Mouse (Mus musculus): Measurements from ENCODE around the gene 1700092M07Rik.

The 1700092M07Rik gene

DNA sequence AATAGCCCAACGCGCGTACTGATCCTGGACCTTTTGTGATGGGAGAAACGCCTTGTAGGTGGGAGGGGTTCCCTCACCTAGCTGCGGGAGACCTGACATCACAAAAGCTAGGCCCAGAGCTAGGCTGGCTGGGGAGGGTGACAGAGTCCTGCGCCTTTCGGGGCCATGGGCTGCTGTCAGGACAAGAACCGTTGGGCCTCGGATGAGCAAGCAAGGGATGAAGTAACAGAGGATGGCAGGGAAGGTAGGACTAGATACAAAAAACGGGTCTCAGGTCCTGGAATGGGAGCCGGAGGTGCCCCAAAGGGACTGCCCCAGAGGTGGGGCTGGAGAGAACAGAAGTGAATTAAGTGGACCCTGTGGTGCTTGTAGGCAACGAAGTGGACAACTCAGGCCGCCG lies at the start of gene 1700092M07Rik:
Gene 1700092M07Rik, plus strand, starts transcription at position 116 of the 400 bp plus-strand sequence.
- DNase-seq (ENCODE audit: low spot score in 2 of 2) = no peak

DNA sequence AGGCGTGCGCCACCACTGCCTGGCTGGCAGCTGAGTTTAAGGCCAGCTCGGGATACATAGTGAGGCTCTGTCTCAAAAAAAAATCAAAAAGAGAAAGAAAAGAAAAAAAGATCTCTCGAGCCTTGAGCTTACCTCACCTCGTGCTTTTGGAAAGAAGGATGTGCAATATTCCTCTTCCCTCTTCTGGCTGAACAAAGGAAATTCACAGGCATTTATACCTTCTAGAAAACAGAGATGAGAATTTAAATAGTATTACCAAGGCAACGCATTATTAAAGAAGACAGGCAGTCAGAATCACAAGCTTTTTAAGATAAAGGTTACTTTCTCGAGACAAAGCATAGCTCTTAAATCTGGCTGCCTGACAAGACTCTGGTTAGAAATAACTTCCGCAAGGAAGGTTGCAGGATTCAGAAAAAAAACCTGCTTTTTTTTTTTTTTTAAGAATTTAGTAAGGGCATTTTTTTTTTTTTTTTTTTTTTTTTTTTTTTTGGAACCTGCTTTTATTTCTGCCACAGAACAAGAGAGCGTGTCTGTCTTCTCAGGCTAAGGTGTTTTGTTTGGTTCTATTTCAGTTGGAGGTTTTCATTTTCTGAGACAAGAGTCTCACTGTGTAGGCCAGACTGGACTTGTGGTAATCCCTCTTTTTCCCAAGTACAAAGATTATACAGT lies 48.5 kb upstream of the 1700092M07Rik start:
- DNase-seq (ENCODE audit: low spot score in 2 of 2) = no peak

GRCm38 (mm10) chr19:8692740-8693139 lies 47.8 kb upstream of the 1700092M07Rik start:
- no peak for DNase-seq (ENCODE audit: low spot score in 2 of 2)

- no peak for DNase-seq (ENCODE audit: low spot score in 2 of 2)
Observed at GRCm38 (mm10) chr19:8695330-8695729, 45.2 kb upstream of the 1700092M07Rik start.

- DNase-seq (ENCODE audit: low spot score in 2 of 2) = no peak
Observed at GRCm38 (mm10) chr19:8699652-8700051, 40.9 kb upstream of the 1700092M07Rik start.

- DNase-seq (ENCODE audit: low spot score in 2 of 2) = no peak
Observed at GRCm38 (mm10) chr19:8702458-8702857, 38.1 kb upstream of the 1700092M07Rik start.

DNA sequence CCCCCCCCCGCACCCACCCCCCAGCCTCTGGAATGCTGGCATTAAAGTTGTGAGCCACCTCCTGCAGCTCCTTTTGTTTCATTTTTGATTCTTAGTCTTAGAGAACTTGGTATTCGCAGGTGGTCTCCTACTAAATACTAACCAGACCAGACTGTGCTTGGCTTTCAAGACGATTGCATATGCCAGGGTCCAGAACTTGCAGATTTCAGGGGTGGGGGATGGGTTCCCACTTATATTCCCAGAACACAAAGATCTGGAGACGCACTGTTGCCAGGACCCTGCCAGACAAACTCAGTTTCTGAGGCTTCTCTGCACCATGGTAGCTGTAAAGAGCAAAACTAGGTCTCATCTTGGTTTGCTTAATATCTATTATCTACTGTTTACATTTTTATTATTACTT lies 36.9 kb upstream of the 1700092M07Rik start:
- DNase-seq (ENCODE audit: low spot score in 2 of 2) = no peak

DNA sequence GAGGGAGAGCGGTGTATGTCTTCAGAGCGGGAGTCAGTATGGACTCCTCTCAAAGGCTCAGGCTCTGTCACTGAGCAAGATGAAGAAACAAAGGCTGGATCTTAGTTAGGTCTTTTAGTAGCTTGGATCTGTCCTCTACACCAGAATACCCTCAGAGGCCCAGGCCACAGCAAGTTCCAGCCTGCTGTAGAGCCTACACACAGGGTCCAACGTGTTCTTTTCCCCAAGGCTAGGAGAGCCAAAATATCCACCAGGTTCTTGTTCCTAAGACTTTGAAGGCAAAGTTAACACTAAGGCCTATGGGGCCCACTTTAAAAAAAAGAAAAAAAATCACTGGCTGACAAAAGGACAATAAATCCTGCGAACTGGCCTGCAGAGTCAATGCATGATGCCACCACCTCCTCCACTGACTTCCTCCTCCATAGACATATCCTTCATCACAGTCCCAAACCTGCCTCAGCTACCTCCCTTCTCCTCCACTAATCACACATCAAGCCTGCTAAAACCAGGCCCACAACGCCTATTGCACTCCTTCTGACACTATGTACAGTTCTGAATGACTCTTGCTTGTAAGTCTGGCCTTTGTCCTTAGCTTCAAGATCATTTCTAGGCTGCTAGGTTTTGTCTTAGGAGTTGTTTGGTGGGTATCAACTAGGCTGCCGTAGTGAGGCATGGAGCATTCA lies 35.4 kb upstream of the 1700092M07Rik start:
- no peak for DNase-seq (ENCODE audit: low spot score in 2 of 2)

- no peak for DNase-seq (ENCODE audit: low spot score in 2 of 2)
Observed at GRCm38 (mm10) chr19:8706132-8706667, 34.3 kb upstream of the 1700092M07Rik start.

GRCm38 (mm10) chr19:8706930-8707329 lies 33.6 kb upstream of the 1700092M07Rik start:
- no peak for DNase-seq (ENCODE audit: low spot score in 2 of 2)

DNA sequence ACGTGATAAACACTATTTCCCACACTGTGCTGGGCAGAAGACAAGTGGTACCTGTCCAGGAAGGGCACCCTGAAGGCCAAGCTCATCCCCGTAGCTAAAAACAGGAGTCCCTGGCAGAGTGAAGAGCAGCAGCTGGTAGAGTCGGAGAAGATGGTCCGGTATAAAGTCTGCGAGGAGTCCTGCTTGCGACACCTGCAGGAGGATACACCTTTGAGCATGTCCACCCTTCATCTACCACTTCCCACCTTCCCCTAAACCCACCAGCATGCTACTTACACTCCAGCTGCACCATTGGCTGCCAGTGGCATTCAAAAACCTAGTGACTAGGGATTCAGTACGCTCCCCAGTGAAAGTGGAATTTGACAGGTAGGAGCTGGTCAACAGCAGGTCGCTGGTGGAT lies 31.6 kb upstream of the 1700092M07Rik start:
- no peak for DNase-seq (ENCODE audit: low spot score in 2 of 2)

- DNase-seq (ENCODE audit: low spot score in 2 of 2) = no peak
Observed at GRCm38 (mm10) chr19:8710057-8710456, 30.5 kb upstream of the 1700092M07Rik start.

GRCm38 (mm10) chr19:8711506-8711905 lies 29.0 kb upstream of the 1700092M07Rik start:
- no peak for DNase-seq (ENCODE audit: low spot score in 2 of 2)

GRCm38 (mm10) chr19:8711949-8712869 lies 28.3 kb upstream of the 1700092M07Rik start:
- DNase-seq (ENCODE audit: low spot score in 2 of 2) = no peak

- DNase-seq (ENCODE audit: low spot score in 2 of 2) = peak; percentile 73 to 80
Observed at GRCm38 (mm10) chr19:8712870-8713305, 27.6 kb upstream of the 1700092M07Rik start.

DNA sequence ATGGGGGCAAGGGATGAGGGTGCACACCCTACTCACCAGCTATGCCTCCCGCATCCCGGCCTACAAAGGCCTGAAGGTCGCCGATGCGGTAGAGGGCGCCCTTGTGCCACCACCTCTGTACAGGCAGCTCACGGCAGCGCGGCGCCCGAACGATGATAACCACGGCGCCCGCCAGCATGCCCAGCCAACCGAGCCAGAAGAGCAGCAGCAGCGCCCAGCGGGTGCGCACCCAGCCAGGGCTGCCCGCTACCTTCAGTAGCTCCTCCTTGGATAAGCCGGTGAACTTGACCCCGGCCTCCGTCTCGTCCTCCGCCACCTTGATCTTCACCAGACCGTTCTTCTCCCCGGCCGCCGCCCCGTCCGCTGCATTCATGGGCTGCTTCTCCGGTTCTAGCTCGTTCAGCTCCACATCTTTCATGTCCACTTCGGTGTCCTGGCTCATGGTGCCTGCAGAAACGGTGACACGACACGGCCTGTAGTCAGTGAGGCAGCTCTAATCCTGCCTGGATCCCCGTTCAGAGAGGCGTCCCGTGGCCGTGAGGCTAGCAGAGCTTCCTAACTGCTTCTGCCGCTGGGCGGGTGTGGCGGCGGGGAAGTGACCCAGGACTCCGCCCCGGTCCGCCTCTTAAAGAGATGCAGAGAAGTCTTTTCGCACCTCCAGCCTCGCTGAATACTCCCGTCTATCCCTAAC lies 27.1 kb upstream of the 1700092M07Rik start:
- DNase-seq (ENCODE audit: low spot score in 2 of 2) = peak; percentile 89 to 93

DNA sequence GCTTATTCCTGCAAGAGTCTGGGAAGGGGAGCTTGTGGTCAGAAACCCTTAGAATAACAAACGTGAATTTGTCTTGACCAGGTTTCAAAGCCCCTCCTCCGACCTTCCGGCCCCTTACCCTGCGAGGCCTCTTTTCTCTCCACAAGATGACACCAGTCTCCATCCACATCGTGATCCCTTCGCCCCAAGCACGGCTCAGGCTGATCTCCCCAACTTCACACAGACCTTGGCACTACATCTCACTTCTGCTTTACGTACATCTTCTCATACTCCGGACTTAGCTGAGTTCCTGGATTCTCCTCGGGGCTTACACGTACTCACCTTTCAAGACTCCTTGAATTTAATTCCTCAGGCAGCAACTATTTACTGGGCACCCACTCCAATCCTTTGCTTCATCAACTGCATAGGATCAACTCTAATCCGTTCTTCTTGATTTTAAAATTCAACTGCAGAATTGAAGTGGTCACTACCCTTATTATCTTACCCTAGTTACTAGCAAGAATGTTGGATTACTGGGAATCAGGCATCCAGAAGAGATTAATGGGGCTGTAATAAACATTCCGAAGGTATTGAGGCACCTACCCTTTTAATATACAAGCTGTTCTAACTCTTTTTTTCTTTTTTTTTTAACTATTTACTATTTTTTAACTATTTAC lies 26.4 kb upstream of the 1700092M07Rik start:
- no peak for DNase-seq (ENCODE audit: low spot score in 2 of 2)

- no peak for DNase-seq (ENCODE audit: low spot score in 2 of 2)
Observed at GRCm38 (mm10) chr19:8714653-8715481, 25.7 kb upstream of the 1700092M07Rik start.

DNA sequence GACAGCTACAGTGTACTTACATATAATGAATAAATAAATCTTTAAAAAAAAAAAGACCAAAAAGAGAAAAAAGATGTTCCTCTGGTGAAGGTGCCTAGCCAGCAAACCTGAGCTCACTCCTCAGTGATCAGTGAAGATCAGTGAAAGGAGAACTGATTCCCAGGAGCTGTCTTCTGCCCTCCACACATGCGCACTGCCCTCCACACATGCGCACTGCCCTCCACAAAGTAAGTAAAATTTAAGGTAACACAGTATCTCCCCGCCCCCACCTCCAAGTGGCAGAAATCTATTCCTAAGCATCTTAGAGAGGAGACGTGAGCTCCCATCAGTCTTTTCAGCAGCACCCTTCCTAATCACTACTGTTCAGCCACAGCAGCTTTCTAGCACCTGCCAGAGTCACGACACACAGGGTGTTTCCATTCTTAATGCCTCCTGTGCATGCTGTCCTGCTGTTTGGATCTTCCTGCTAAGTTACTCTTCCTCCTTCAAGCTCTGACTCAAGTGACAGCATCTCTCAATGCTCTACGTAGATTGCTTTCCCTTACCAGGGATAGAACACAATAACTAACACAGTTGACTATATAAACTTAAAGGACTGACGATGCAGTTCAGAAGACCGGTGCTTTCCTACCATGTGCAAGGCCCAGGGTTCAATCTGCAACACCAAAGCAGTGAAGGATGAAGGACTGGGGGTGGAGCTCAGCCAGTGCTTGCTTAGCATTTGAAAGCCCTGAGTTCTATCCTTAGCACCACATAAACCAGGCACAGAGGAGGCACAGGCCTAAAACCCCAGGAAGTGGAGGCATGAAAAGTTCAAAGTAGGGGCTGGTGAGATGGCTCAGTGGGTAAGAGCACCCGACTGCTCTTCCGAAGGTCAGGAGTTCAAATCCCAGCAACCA lies 24.4 kb upstream of the 1700092M07Rik start:
- no peak for DNase-seq (ENCODE audit: low spot score in 2 of 2)
